Mouse (Mus musculus) left cerebral cortex, adult 9 months (tissue): ENCODE results near the gene Rtn4r.
"Not testable (repeated sequence)": the region's sequence is repeated elsewhere in the genome, so short reads cannot be mapped to it uniquely, and the experiment has no call there.

ENCODE experiments used
- DNase-seq, 2 experiments: peaks; one replicate each; pipeline ENCODE4 v3.0.0; 2022; ENCODE audit warnings: low spot score in 2 of 2

Rtn4r gene

DNA sequence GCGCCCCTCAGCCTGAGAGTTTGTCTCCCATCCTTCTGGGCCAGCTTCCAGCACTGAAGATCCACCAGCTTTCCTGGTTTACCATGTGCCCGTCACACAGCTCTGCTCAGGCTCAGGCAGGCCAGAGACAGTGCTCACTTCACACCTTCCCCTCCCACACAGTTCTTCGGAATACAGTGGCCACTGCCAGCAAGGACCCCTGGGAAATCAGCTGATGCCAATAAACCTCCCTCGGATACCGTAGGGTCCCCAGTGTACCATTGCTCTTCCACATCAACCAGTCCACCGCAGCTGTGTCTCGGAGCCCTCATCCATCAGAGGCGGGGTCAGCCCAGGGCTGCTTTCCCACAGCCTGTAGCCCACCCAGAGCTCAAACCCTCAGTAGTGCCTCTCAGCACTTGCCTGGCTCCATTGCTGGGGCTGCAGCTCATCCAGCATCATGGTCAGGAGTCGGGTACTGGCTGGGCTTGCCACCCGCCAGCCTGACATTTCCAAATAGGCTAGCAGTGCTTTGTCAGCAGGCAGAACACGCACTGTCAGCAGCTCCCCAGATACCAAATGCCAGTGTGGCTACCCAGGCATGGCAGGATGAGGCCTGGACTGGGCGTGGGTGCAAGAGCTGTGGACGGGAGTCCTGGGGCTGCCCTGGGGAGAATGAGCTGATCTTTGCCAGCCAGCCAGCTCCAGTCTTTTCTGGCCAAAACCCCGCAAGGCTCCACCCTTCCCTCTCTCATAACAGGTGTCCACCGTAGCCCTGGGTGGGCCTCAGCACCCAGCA is 67.0 kb downstream of the Rtn4r start:
- peak in 1 of 2 experiments; percentile 50 for DNase-seq

DNA sequence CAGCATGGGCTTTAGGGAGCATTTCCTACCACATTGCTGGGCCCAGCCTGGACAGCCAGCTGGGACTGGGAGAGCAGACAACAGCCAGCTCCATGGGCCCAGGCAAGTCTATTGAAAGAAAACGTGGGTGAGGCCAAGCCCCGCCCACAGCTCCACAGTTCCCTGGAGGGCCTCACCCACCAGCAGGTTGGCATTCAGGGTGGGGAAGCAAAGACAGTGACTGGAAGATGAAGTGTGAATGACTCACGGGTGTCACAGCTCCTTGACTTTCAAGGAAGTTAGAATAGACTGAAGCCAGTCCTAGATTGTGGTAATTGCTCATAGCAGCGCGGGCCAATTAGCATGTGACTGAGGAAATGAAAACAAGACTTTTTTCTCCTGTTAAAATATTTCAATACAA is 67.6 kb downstream of the Rtn4r start:
- peak; percentile 72 to 87 for DNase-seq

- DNase-seq: not testable (repeated sequence)
Measured at GRCm38 (mm10) chr16:18195561-18195960, 68.1 kb downstream of the Rtn4r start.

DNA sequence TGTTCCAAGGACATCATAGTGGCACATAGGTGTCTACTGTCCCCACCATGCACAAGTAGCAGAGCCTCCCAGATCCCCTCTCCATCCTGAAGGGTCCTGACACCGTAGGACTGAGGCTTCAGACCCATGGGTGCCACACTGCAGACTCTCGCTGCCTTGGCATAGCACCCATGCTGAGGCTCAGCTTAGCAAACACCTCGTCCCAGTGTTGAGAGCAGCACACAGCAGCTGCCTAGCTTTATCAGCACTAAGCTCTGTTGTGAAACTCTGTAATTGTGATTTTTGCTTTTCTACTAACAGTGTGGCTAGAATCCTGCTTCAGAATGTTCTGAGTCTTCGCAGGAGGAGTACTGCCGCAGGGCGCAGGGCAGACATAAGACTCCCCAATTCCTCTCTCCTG is 70.4 kb downstream of the Rtn4r start:
- no peak for DNase-seq

DNA sequence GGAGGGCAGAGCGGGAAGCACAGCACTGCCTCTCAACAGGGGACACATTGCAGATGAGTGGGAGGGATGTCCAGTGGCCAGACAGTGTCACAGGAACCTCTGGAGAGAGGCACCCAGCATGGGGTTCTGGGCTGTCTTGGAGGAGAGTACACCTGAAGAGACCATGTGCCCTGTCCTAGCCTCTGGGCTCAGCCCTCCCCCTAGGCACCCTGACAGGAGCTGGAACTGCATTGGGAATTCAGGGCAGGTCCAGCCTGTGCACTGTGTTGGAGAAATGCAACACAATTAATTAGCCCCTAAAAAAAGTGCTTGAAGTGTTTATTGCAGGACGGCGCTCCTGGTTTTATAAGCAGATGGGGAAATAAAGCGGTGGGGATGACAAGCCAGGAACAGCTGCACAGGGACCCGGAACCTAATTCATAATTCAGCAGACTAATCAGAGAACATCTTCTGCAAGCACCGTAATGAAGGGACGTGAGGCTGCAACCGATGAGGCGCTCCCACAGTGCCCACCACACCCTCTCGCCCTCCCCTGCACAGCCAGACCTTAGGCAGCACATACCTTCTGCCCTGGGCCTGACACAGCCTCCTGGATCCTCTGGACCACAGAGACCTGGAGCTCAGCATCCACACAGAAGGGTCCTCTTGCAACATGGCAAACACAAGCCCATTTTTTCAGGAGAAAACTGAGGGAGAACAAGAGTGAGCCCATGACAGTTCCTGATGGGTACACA is 71.1 kb downstream of the Rtn4r start:
- no peak for DNase-seq

GRCm38 (mm10) chr16:18200062-18200461 is 72.6 kb downstream of the Rtn4r start:
- no peak for DNase-seq

GRCm38 (mm10) chr16:18201620-18202019 is 74.2 kb downstream of the Rtn4r start:
- no peak for DNase-seq
